Mouse (Mus musculus) embryonic fibroblast, embryonic 13.5 days (primary cell): ENCODE results near the gene Lpgat1.

Experiments used
- CTCF ChIP-seq: IDR thresholded peaks from 2 replicates; pipeline ENCODE4 v1.5.1; 2011; ENCODE audit warnings: mild to moderate bottlenecking, control low read depth, low read length, moderate library complexity, borderline replicate concordance; ENCODE audit not compliant: insufficient read depth
- POLR2A ChIP-seq: IDR thresholded peaks from 2 replicates; pipeline ENCODE4 v1.6.1; 2011; ENCODE audit warnings: low read depth, mild to moderate bottlenecking, control low read depth, low read length, moderate library complexity

DNA sequence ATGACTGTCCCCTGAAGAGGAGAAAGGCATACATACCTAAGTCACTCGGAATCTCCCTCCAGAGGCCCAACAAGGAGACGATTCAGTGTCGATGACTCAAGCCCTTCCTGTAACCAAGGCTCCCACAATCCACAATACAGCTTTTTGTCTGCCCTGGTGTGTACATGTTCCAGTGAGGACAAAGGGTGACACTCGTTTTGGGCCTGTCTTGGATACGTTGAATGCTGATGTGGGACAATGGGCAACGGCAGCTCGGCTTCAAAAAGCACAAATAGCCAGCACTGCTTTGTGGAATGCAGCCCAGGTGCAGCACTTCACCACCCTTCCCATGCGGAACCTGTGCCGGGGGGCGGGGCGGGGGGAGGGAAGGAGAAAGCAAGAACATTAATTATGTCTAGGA is 67.5 kb downstream of the Lpgat1 start:
- TF ChIP-seq POLR2A (no peak), CTCF (no peak)
